Mouse (Mus musculus): Measurements from ENCODE around the gene Atp8b4.

Atp8b4 gene

DNA sequence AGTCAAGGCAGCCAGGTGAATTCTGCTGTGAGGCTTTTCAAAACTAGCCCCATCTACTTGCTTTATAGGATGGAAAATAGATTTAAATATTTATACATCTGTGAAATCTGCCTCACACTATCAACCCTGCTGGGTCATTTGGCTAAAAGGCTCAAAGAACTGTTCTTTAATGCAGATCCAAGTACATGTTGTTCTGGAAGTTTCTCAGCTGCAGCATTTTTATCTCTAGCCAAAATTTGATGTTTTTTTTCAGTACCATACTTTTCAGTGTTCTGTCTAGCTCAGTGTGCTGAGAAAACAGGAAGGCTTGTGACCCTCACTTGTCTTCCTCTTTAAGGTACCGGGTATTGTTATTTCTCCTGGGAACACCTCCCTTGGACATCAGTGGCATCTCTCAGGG, 65.8 kb downstream of the Atp8b4 start:
- no peak for DNase-seq (ENCODE audit: extremely low spot score, low spot score)

DNA sequence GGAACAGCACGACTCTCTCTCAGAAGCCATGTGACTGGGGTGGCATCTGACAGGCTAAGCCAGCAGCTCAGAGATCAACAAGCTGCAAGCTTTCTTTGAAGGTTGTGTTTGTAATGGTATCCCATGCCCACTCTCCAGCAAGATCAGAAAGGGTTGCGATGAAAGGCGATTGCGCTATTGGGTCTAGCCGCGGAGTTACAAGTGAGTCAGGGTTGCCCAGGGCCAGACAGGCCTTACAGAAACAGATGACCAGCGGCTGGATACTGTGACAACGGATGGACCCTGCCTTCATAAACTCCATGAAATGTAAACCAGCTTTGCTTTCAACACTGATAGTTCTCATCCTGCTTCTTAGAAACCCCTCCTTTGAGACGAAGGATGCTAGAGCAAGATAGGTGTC, 66.2 kb downstream of the Atp8b4 start:
- no peak for DNase-seq (ENCODE audit: extremely low spot score, low spot score)

DNA sequence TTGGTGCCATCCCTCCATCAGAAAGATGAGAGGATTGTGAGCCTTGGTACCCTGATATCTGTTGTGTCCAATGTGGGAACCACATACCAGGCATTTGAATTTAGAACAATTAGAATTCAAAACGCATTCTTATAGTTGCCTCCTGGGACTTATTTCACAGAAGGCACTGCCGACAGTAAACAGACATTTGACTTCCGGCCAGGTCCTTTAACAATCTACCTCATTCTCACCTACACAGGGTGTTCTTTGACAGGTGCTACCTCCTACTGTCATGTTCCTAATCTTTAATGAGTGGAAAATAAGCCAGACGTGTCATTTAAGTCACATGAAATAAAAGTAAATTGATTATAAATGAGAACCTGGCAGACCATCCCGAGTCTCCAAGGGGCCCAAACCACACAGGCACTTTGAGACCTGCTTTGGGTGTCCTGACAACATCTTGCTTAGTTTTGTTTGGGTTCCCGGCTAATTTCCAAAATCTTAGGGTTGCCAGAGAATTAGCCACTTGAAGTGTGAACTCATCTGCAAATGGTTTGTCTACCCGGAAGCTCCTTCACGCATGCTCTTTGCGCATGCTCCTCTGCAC, 67.9 kb downstream of the Atp8b4 start:
- DNase-seq (ENCODE audit: extremely low spot score, low spot score) = no peak

DNA sequence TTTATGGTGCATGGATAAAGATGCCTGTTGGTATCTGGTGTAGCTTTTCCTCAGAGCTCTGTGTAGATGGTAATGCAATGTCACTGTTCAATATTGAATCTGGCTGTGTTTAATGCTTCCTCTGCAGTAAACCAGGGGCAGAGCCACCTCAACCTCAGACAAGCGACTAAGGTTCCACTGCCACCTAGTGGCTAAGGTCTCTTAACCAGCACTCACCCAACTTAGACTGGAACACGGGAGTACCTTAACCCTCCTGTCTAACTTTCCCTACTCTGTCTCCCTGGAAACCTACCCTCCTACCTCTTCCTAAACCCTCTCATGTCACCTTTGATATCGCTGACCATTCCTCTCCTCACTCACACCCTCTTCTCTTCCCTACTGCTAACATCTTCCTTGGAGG, 71.2 kb downstream of the Atp8b4 start:
- peak; percentile 37 for DNase-seq (ENCODE audit: extremely low spot score, low spot score)

DNA sequence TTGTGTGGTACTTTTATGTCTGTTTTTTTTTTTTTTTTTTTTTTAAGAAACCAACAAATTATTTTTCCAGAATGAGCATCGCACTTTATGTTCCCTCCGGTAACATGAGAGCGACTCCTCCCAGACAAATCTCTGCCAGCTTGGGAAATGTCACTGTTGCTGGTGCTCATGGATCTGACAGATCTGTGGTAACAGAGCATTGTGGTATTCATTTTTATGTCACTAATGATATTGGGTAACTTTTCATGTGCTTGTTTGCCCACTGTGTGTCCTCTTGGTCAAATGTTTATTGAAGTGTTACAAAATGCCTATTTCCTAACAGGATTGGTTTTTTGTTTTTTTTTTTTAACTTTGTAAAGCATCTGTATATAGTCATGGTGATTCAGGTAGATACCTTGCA, 75.3 kb downstream of the Atp8b4 start:
- DNase-seq (ENCODE audit: extremely low spot score, low spot score) = no peak

DNA sequence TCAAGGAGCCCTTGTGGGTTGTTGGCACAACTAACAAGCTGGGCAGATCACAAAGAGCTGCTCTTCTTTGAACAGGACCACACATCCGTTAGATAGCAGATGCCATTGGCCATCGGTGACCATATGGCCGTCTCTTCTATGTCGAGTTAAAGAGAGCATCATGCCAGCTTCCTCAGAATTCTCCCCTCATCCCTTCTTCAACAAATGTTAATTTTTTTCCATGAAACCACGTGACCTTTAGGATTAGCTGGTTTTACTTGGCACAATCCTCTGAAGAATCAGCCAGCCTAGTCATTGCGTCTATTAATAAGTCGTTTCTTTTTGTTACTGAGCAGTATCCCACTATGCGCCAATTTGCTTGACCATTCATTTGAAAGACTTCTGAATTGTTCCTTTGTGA, 75.8 kb downstream of the Atp8b4 start:
- no peak for DNase-seq (ENCODE audit: extremely low spot score, low spot score)

DNA sequence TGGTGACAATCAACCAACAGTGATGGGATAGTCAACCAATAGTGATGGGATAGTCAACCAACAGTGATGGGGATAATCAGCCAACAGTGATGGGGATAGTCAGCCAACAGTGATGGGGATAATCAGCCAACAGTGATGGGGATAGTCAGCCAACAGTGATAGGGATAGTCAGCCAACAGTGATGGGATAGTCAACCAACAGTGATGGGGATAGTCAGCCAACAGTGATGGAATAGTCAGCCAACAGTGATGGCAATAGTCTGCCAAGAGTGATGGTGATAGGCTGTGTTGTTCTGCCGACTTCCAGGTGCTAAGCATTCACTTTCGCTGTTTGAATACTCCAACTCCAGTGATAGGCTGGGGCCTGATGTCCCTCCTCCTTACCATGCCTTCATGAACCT, 79.6 kb downstream of the Atp8b4 start:
- DNase-seq (ENCODE audit: extremely low spot score, low spot score) = no peak

DNA sequence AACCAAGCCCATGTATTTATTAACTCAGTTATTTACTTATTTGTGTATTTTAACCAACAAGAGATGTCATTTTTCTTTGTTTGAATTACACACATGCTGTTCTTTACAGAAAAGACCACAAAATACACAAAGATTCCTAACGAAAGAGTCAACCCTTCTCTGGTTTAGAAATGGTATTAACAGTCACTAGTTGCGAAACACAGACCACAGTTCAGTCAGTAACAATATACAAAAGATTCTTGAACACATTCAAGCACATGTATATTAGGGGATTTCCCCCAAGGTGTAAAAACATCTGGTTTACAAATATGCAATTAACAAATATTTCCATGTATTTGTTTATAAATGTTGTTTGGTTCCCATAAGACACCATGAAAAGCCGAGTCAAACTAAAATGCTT, 81.6 kb downstream of the Atp8b4 start:
- no peak for DNase-seq (ENCODE audit: extremely low spot score, low spot score)

DNA sequence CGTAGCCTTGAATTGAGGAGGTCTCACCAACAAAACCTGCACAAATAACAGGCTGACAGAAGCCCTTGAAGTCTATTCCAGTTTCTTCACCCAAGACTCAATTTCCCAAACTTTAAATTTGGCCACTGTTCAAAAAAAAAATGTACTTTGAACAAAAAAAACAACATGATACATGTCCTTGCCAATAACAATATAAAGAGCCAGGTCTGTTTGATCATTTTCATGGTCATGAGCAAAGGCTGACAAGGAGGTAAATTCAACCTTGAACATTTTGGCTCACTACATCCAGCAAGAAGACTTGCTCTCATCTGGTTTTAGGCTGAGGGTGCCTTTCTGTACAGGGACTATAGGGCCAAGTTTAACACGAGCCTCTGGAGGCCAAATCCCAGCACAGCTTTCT, 83.7 kb downstream of the Atp8b4 start:
- DNase-seq (ENCODE audit: extremely low spot score, low spot score) = no peak

DNA sequence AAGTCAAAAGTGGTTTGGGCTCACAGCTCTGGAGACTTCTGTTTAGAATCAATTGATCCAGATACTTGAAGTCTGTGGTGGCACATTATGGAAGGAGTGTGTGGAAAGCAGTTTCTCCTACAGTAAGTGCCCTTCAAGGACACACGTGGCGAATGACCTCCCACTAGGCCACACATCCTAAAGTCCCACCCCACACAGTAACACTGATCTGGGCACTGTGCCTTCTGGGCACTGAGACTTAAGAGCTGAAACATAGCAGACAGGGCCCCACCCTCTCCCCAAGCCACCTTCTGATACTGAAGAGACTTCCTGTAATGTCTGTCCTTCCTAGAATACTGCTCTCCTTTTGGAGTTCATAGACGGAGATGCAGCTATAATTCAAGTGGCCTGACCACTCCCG, 84.5 kb downstream of the Atp8b4 start:
- DNase-seq (ENCODE audit: extremely low spot score, low spot score) = no peak

DNA sequence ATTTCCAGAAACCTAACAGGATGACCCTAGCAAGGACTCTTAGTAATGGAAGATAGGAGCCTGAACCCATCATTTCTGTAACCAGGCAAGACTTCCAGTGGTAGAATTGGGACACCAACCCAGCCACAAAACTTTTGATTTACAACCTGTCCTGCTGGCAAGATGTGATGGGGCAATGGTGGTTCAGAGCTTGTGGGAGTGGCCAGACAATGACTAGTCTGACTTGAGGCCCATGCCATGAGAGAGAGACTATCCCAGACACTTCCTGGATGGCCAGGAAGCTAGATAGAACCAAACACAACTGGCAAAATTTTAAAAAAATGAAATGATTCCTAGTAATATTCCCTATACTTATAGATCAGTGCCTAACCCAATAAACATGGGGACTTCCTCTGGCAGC, 87.7 kb downstream of the Atp8b4 start:
- DNase-seq (ENCODE audit: extremely low spot score, low spot score) = no peak

DNA sequence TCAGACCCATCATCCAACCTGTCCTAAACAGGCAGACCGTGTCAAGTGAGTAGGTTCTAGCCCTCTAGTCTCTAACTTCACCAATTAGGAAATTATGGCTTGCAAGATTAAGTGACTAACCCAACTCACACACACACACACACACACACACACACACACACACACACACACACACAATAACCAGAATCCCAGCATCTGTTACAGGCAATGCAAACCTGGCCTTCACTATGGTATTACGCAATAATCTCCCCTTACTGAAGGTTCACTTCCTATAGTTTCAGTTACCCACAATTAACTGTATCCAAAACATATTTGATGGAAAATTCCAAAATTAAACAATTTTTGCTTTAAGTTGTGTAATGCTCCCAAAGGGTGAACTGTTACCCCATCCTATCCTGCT, 101.0 kb downstream of the Atp8b4 start:
- DNase-seq (ENCODE audit: extremely low spot score, low spot score) = no peak

DNA sequence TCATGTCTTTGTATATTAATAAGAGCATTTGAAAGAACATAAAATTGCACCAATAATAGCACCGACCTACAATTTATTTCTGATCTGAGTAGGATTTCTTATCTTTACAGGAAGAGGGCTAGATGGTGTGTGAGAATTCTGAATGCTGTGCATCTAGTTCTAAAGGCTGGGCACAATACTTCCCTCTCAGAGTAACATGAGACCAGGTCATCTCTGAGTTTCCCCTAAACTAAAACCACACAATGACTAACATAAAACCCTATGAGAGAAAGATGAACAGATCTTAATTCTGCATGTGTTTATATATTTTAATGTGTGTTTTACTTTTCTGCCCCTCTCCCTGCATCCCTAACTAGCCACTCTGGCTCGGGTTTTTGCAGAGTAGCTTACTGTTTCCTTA, 101.5 kb downstream of the Atp8b4 start:
- DNase-seq (ENCODE audit: extremely low spot score, low spot score) = no peak

DNA sequence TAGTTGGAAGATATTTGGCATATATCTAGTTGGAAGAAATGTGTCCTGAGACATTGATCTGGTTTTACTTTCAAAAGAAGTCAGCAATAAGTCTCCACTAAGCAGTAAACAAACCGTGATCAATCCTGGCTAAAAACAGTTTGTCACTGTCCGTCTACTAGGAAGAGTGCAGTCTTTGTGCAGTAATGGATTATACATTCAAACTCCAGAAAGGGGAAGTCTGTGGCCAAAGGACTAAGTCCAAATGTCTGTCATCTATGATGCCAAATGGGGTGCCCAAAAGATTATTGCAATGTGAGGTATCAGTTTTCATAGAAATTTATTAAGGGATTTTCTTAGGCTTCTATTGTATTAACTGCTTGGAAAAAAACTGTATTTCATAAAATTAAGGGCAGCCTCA, 102.3 kb downstream of the Atp8b4 start:
- DNase-seq (ENCODE audit: extremely low spot score, low spot score) = no peak

DNA sequence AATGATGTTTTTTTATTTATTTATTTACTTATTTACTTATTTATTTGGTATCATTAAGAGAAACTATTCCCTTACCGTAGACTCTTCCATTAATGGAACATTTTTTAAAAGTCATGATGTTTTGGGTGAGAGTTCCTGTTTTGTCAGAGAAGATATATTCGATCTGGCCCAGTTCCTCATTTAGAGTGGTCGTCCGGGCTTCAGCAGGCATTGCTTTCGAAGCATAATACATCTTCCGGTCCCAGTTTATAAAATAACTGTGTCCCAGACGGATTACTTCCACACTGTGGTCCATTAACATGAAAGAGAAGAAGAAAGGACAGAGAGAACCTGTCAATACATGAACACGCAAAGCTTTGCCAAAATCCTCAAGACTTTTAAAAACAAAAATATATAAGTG, 103.0 kb downstream of the Atp8b4 start:
- no peak for DNase-seq (ENCODE audit: extremely low spot score, low spot score)

DNA sequence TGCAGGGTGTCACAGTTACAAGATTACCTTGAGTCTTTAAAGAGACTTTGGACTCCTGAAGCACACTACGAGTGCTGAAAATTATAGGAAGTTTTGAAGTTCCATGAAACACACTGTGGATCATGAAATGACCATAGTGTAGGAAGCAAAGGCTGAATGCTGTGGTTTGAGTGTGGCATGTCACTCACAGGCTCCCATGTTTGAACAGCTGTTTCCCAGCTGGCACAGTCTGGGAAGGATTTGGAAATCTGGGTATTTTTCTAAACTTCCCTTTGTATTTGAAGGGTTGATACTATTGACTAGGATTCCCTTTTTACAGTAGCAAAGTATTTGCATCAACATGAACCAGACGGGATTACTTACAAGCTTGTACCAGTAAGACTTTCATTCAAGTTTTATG, 105.5 kb downstream of the Atp8b4 start:
- no peak for DNase-seq (ENCODE audit: extremely low spot score, low spot score)

DNA sequence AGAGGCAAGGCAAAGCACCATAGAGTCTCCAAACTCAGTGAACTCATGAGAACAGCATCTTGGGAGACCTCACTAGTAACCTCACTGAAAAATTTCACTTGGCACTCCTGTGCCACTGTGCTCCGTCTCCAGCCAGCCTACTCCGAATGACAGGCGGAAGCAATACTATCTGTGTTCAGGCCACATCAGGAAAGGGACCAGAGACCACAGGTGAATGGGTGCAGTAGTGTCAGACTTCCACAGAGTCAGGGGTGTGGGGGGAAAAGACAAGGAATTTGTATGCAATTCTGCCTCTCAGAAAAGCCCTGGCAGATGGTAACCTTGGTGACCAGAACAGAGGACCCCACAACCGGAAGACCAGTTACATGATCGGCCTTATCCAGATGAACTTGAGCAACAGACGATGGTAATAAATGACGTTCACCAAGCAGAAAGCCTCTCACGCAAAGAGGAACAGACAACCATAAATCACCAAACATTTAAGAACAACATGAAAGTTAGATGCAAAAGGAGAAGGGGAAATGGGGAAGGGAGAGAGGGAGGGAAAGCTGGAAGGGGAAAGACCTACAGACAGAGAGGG, 112.9 kb downstream of the Atp8b4 start:
- no peak for DNase-seq (ENCODE audit: extremely low spot score, low spot score)

DNA sequence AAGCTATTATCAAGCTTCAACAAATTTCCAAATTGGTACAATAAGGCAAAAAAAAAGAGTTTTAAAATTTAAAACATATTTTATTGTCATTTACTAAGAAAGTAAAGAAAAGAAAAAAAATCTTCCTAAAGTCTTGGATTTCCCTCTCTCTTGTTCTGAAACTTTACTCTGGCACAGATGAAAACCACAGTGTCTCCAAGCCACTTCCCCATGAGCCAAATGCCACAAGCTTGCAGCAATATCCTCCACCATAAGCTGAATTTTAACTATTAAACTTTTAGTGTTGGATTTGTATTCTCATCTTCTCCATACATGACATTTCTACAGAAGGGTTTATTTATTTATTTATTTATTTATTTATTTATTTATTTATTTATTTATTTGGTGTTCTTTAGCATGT, 114.4 kb downstream of the Atp8b4 start:
- no peak for DNase-seq (ENCODE audit: extremely low spot score, low spot score)

DNA sequence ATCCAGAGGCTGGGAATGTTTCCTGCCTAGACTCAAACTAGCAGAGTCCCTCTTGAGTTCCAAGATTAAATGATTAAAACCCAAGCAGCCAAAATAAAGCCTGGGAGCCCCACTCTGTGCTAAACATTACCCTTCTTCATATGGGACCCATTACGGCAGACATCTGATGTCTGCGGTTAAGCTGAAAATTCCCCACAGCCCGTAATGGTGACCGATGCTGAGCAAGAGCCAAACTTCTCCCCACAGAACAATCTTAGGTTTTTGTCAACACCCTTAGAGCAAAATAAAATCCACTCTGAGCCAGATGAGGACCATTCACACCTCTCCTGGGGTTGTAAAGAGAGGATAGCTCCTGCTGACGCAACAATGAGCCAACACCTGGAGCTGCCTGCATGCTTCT, 120.2 kb downstream of the Atp8b4 start:
- DNase-seq (ENCODE audit: extremely low spot score, low spot score) = no peak

DNA sequence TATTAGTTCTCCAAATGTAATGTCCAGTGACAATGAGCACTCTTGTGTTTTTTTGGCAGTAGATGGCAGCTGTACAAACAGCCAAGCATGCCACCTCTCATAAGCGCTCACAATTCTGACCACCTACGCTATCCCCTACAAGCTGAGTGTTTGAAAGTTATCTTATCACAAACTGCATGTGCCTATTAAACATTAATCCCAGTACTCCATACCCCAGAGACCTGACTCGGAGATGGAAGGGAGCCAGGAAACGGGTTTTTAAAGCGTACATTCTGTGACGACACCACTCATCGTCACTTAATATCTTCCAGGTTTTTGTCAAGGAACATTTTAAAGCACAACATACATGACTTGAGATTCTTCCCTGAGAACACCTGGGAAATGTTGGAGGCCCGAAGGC, 128.8 kb downstream of the Atp8b4 start:
- DNase-seq (ENCODE audit: extremely low spot score, low spot score) = no peak

DNA sequence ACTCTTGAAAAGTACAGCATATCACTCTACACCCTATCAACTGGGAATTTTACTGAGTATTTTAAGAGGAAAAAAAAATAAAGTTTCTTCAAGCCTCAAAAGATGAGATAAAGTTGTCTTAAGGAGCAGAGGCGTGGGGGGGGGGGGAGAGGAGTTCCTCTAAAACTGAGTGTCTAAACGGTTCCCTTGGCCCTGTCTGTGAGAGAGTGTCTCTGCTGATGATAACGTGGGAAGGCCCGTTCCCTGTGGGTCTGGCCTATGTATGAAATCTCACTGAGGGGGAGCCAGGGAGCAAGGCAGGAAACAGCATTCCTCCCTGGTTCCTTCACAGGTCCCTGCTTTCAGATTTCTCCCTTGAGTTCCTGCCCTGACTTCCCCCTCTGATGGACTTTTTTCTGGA, 130.7 kb downstream of the Atp8b4 start:
- no peak for DNase-seq (ENCODE audit: extremely low spot score, low spot score)

DNA sequence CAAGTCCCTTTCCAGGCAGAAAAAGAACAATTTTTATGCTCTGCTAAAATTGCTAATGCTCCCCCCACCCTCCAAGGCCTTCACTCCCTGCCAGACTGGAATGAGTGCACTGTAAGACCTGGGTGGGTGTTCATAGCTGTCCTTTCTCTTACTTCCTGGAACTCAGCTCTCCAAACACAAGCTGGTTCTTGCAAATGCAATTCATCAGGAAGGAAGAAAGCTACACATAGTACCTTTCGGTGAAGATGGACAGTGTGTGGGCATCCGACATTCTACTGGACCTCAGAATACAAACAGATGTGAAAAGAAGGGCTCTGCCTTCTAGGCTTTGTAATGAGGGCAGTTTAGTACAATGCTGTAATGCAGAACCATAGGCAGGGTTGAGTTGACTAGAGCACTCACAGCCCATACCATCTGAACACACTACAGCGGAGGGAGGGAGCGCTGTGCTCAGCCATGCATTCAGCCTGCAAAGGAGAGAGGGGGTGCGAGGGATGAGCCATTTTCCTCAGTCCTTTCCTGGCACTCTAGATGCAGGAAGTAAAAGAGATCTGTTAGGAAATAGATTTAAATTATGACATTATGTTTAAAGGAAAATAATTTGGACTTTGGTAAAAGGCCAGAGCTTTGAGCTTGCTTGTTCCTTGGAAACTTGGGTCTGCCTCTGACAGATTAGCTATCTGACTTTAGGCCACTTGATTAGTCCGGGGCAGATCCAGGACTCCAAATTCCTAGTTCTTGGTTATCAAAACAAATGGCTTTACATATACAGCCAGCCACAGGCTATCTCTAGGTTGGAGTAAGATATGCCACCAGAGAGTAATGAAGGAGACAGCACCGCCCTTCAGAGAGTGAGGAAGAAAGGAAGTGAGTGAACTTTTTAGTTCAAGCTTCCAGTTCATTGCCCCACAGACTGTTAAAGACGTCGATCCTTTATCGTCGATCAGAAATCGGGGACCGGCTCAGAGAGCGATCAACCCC, 136.4 kb downstream of the Atp8b4 start:
- no peak for DNase-seq (ENCODE audit: extremely low spot score, low spot score)
